Mouse (Mus musculus) hindbrain, embryonic 12.5 days (tissue): ENCODE data around the gene Rfx2. TPM values are rescaled to one million over a fixed set of nuclear protein-coding genes. Genes with fewer than 3 reads are reported as not detected.

ENCODE experiments used
- ATAC-seq: fragments of 200-750 bp; cut with Nextera tagmentation; 2 replicates; pipeline ENCODE4 v1.8.0; 2017; ENCODE audit warnings: moderate TSS enrichment; ENCODE audit not compliant: low FRiP score
- H3K27ac ChIP-seq: fragments of 300-500 bp; sonication (generic); 2 replicates; pipeline ENCODE4 v1.5.1; 2016; ENCODE audit warnings: mild to moderate bottlenecking
- H3K27me3 ChIP-seq: fragments of 300-500 bp; sonication (generic); 2 replicates; pipeline ENCODE4 v1.6.1; 2016; ENCODE audit warnings: mild to moderate bottlenecking
- H3K36me3 ChIP-seq: fragments of 300-500 bp; sonication (generic); 2 replicates; pipeline ENCODE4 v1.6.1; 2016; ENCODE audit warnings: mild to moderate bottlenecking
- H3K4me1 ChIP-seq: fragments of 300-500 bp; sonication (generic); 2 replicates; pipeline ENCODE4 v1.6.1; 2016
- H3K4me2 ChIP-seq: fragments of 300-500 bp; sonication (generic); replicated peaks from 2 replicates; pipeline ENCODE4 v1.6.1; 2016; ENCODE audit warnings: mild to moderate bottlenecking
- H3K4me3 ChIP-seq: fragments of 300-500 bp; sonication (generic); 2 replicates; pipeline ENCODE4 v1.5.1; 2016; ENCODE audit warnings: mild to moderate bottlenecking
- H3K9ac ChIP-seq: fragments of 300-500 bp; sonication (generic); 2 replicates; pipeline ENCODE4 v1.6.1; 2016; ENCODE audit warnings: mild to moderate bottlenecking, moderate library complexity
- H3K9me3 ChIP-seq: fragments of 300-500 bp; sonication (generic); replicated peaks from 2 replicates; pipeline ENCODE4 v1.6.1; 2016; ENCODE audit warnings: mild to moderate bottlenecking
- WGBS: fragments of 180-500 bp; shearing (Covaris S2); methylation state at CpG from one replicate; pipeline ENCODE4 v1.1.7; 2016; 5-methylcytosine and 5-hydroxymethylcytosine counted together
- polyA plus RNA-seq: library from polyadenylated mRNA; unstranded; fragments of >200 nt; fragmentation: Nextera tagmentation; extraction: Ambion mirVana; gene quantifications from 2 replicates; pipeline ENCODE4 v1.2.1, GENCODE M21; 2016

Gene Rfx2
- polyA plus RNA-seq, 1 experiment from 2014 or later = 10.2 TPM

- under 1% methylated on average over 39 of the region's 48 CpGs for WGBS
- Histone ChIP-seq H3K27ac (no peak within 1 kb of the TSS), H3K4me2 (peak within 1 kb of the TSS; percentile 88), H3K9ac (peak within 1 kb of the TSS; percentile 56), H3K4me3 (peak within 1 kb of the TSS; percentile 42), H3K9me3 (no peaks in the 10 kb centered on the region), H3K27me3 (peaks cover 78% of the 10 kb centered on the region), H3K4me1 (peaks cover 27% of the 10 kb centered on the region), H3K36me3 (no peaks in the 10 kb centered on the region)
- peak; percentile 23 for ATAC-seq
Measured at GRCm38 (mm10) chr17:56757416-56758123, 73.2 kb downstream of the Rfx2 start, which contains the start of gene Nrtn. Gene Nrtn (minus strand): TSS chr17:56757530.

- H3K4me3 ChIP-seq = peak overlapping the region; percentile 42
- no peaks in the 10 kb centered on the region for H3K9me3 ChIP-seq
- 1% methylated on average over 51 of the region's 51 CpGs for WGBS
- no peaks in the 10 kb centered on the region for H3K36me3 ChIP-seq
- peak; percentile 5 for ATAC-seq
- H3K27me3 ChIP-seq = peaks cover 86% of the 10 kb centered on the region
- peak overlapping the region; percentile 88 for H3K4me2 ChIP-seq
- no peak overlapping the region for H3K27ac ChIP-seq
- H3K9ac ChIP-seq = peak overlapping the region; percentile 56
- H3K4me1 ChIP-seq = peaks cover 22% of the 10 kb centered on the region
Measured at GRCm38 (mm10) chr17:56756703-56757399, 74.0 kb downstream of the Rfx2 start.

GRCm38 (mm10) chr17:56754271-56755185, 76.3 kb downstream of the Rfx2 start:
- WGBS = 14% methylated on average over 36 of the region's 36 CpGs
- Histone ChIP-seq H3K27me3 (peaks cover 89% of the 10 kb centered on the region), H3K27ac (no peak overlapping the region)

GRCm38 (mm10) chr17:56753452-56753851, 77.4 kb downstream of the Rfx2 start:
- Histone ChIP-seq H3K36me3 (no peaks in the 10 kb centered on the region), H3K9ac (no peak overlapping the region), H3K9me3 (no peaks in the 10 kb centered on the region), H3K4me3 (no peak overlapping the region), H3K27ac (no peak overlapping the region), H3K4me2 (no peak overlapping the region), H3K4me1 (peaks cover 18% of the 10 kb centered on the region), H3K27me3 (peaks cover 91% of the 10 kb centered on the region)
- ATAC-seq = no peak
- 21% methylated on average over 15 of the region's 15 CpGs for WGBS

More at GRCm38 (mm10) chr17:56754271-56755185, 76.3 kb downstream of the Rfx2 start:
- H3K4me3 ChIP-seq = no peak overlapping the region
- H3K9ac ChIP-seq = no peak overlapping the region
- no peaks in the 10 kb centered on the region for H3K36me3 ChIP-seq
- no peak overlapping the region for H3K4me2 ChIP-seq
- H3K9me3 ChIP-seq = no peaks in the 10 kb centered on the region
- peaks cover 18% of the 10 kb centered on the region for H3K4me1 ChIP-seq
- no peak for ATAC-seq

GRCm38 (mm10) chr17:56751404-56752072, 79.3 kb downstream of the Rfx2 start:
- WGBS = 30% methylated on average over 70 of the region's 71 CpGs
- H3K4me3 ChIP-seq = peak overlapping the region; percentile 24
- H3K4me2 ChIP-seq = peak overlapping the region; percentile 43
- H3K27ac ChIP-seq = no peak overlapping the region
- H3K27me3 ChIP-seq = peaks cover 76% of the 10 kb centered on the region
- H3K9me3 ChIP-seq = no peaks in the 10 kb centered on the region
- no peaks in the 10 kb centered on the region for H3K36me3 ChIP-seq
- H3K4me1 ChIP-seq = peaks cover 7% of the 10 kb centered on the region; the same call in 1 of the 2 replicates
- 0 out of 2 replicates have a peak overlapping the region, but pooled peaks have one; percentile 36 for H3K9ac ChIP-seq
- peak; percentile 77 for ATAC-seq

GRCm38 (mm10) chr17:56744173-56744572, 86.6 kb downstream of the Rfx2 start:
- no peaks in the 10 kb centered on the region for H3K9me3 ChIP-seq
- H3K27me3 ChIP-seq = peaks cover 7% of the 10 kb centered on the region; the same call in 1 of the 2 replicates
- H3K4me2 ChIP-seq = no peak overlapping the region
- no peaks in the 10 kb centered on the region for H3K36me3 ChIP-seq
- H3K9ac ChIP-seq = no peak overlapping the region
- no peak overlapping the region for H3K4me3 ChIP-seq
- WGBS = 65% methylated on average over 5 of the region's 5 CpGs
- H3K4me1 ChIP-seq = no peaks in the 10 kb centered on the region
- no peak overlapping the region for H3K27ac ChIP-seq
- no peak for ATAC-seq

GRCm38 (mm10) chr17:56740788-56741160, 90.0 kb downstream of the Rfx2 start:
- H3K9ac ChIP-seq = no peak overlapping the region
- no peak for ATAC-seq
- no peaks in the 10 kb centered on the region for H3K36me3 ChIP-seq
- no peaks in the 10 kb centered on the region for H3K9me3 ChIP-seq
- no peaks in the 10 kb centered on the region for H3K4me1 ChIP-seq
- H3K27ac ChIP-seq = no peak overlapping the region
- no peak overlapping the region for H3K4me2 ChIP-seq
- H3K4me3 ChIP-seq = no peak overlapping the region
- H3K27me3 ChIP-seq = no peaks in the 10 kb centered on the region
- WGBS = 78% methylated on average over 17 of the region's 17 CpGs

GRCm38 (mm10) chr17:56740118-56740787, 90.6 kb downstream of the Rfx2 start:
- Histone ChIP-seq H3K9ac (no peak overlapping the region), H3K9me3 (no peaks in the 10 kb centered on the region), H3K27ac (no peak overlapping the region), H3K4me3 (no peak overlapping the region), H3K4me2 (no peak overlapping the region), H3K27me3 (no peaks in the 10 kb centered on the region), H3K4me1 (no peaks in the 10 kb centered on the region), H3K36me3 (no peaks in the 10 kb centered on the region)
- no peak for ATAC-seq
- 85% methylated on average over 17 of the region's 17 CpGs for WGBS

- ATAC-seq = no peak
- Histone ChIP-seq H3K4me2 (no peak overlapping the region), H3K9me3 (no peaks in the 10 kb centered on the region), H3K4me3 (no peak overlapping the region), H3K27ac (no peak overlapping the region), H3K36me3 (no peaks in the 10 kb centered on the region), H3K9ac (no peak overlapping the region), H3K27me3 (0 out of 2 replicates have a peak, but pooled peaks cover 4% of the 10 kb centered on the region), H3K4me1 (no peaks in the 10 kb centered on the region)
- 89% methylated on average over 10 of the region's 10 CpGs for WGBS
Measured at GRCm38 (mm10) chr17:56738221-56738620, 92.6 kb downstream of the Rfx2 start.

GRCm38 (mm10) chr17:56736534-56736933, 94.3 kb downstream of the Rfx2 start:
- no peaks in the 10 kb centered on the region for H3K36me3 ChIP-seq
- H3K27me3 ChIP-seq = 0 out of 2 replicates have a peak, but pooled peaks cover 4% of the 10 kb centered on the region
- H3K4me2 ChIP-seq = no peak overlapping the region
- H3K9ac ChIP-seq = no peak overlapping the region
- ATAC-seq = no peak
- H3K9me3 ChIP-seq = no peaks in the 10 kb centered on the region
- no peak overlapping the region for H3K27ac ChIP-seq
- H3K4me1 ChIP-seq = no peaks in the 10 kb centered on the region
- no peak overlapping the region for H3K4me3 ChIP-seq
- WGBS = 45% methylated on average over 8 of the region's 8 CpGs

- 38% methylated on average over 2 of the region's 2 CpGs for WGBS
- 0 out of 2 replicates have a peak, but pooled peaks cover 3% of the 10 kb centered on the region for H3K27me3 ChIP-seq
- no peak overlapping the region for H3K27ac ChIP-seq
- 0 out of 2 replicates have a peak, but pooled peaks cover 4% of the 10 kb centered on the region for H3K9me3 ChIP-seq
- H3K4me3 ChIP-seq = no peak overlapping the region
- H3K36me3 ChIP-seq = peaks cover 9% of the 10 kb centered on the region
- peaks cover 22% of the 10 kb centered on the region; the same call in 1 of the 2 replicates for H3K4me1 ChIP-seq
- no peak overlapping the region for H3K4me2 ChIP-seq
- no peak for ATAC-seq
- H3K9ac ChIP-seq = no peak overlapping the region
Measured at GRCm38 (mm10) chr17:56729656-56730055, 101.2 kb downstream of the Rfx2 start.
